Mouse (Mus musculus): ENCODE data around the gene Sgce.
"Not testable (repeated sequence)": the region's sequence is repeated elsewhere in the genome, so short reads cannot be mapped to it uniquely, and the experiment has no call there.

Gene Sgce

DNA sequence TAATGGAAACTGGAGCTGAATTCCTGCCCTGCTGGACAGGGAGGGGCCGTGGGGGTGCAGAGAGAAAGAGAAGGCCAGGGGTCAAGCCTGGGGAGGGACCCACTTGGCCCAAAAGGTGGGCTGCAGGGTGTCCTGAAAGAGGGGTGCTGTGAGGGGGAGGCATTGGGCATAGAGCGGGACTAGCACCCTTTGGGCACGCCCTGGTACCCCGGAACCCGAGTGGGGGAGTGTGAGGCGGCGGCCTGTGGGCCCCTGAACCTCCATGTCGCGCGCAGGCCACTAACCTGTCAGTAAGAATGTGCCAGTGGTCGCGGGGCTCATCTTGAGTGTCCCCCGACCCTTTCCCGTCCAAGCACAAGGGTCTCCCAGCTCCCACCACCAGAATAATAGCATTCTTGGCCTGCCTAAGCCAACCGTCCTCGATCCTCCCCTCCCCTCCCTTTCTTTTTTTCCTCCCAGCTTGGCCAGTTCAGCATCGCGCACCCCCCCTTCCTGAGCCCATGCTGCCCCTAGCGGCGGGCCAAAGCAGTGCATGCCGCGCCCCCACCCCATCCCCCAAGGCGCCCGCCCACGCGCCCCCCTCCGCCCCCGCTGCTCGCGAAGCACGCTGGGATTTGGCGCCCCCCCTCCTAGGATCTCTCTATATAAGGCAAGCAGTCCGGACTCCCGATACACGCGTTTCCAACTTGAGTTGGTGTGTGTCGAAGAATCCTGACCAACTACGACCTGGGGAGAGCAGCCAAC, at the start of gene Sgce, which contains the start of gene Peg10:
Sgce (minus strand) TSS at position 512 of the 744 bp plus-strand sequence.
Peg10 (plus strand) TSS at position 611 of the 744 bp plus-strand sequence.
- DNase-seq (ENCODE audit: low read depth in 1 of 2, low spot score in 2 of 2) = no peak

DNA sequence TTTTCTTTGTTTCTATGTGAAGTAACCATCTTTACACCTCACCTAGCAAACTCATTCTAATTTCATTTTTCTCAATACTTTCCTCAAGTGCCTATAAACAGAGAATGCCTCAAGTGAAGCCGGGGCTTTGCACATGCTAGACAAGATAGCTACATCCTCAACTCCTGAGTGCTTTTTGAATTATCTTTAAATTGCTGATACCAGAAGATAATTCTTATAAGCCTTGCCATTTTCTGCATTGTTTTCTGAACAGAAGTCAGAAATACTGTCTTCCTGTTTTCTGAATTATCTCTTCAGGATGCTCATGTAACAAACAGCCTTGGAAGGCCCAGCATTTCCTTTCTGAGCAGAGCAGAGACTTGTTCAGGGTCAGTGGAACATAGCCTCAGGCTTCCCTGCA, 49.3 kb upstream of the Sgce start:
- no peak for DNase-seq (ENCODE audit: low read depth in 1 of 2, low spot score in 2 of 2)

DNA sequence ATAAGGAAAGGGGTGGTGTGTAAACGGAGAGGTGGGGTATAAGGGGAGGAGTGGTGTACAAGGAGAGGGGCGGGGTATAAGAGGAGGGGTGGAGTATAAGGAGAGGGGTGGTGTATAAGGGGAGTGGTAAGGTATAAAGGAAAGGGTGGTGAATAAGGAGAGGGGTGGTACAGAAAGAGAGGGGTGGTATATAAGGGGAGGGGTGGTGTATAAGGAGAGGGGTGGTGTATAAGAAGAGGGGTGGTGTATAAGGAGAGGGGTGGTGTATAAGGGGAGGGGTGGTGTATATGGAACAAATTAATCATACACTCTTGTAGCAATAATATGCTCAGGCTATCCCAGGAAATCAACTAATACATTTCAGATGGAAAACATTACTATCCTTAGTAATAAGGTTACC, 15.2 kb upstream of the Sgce start:
- DNase-seq (ENCODE audit: low read depth in 1 of 2, low spot score in 2 of 2) = no peak

DNA sequence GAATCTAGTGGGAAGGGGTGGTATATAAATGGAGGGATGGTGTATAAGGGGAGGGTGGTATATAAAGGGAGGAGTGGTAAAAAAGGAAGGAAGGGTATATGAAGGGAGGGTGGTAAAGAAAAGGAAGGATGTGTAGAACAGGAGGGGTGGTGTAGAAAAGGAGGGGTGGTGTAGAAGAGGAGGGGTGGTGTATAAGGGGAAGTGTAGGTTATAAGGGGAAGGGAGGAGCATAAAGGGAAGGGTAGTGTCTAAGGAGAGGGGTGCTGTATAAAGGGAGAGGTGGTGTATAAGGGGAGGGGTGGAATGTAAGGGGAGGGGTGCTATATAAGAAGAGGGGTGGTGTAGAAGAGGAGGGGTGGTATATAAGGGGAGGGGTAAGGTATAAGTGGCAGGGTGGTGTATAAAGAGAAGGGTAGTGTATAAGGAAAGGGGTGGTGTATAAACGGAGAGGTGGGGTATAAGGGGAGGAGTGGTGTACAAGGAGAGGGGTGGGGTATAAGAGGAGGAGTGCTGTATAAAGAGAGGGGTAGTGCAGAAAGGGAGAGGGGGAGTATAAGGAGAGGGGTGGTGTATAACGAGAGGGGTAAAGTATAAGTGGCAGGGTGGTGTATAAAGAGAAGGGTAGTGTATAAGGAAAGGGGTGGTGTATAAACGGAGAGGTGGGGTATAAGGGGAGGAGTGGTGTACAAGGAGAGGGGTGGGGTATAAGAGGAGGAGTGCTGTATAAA, 14.6 kb upstream of the Sgce start:
- DNase-seq (ENCODE audit: low read depth in 1 of 2, low spot score in 2 of 2) = not testable (repeated sequence)

DNA sequence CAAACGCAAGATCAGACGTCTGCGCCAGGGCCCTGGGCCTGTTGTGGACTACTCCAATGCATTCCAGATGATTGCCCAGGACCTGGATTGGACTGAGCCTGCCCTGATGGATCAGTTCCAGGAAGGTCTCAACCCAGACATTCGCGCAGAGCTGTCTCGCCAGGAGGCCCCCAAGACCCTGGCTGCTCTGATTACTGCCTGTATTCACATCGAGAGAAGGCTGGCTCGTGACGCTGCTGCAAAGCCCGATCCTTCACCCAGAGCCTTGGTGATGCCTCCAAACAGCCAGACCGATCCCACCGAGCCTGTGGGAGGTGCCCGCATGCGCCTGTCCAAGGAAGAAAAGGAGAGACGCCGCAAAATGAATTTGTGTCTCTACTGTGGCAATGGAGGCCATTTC, 7.9 kb upstream of the Sgce start:
- DNase-seq (ENCODE audit: low read depth in 1 of 2, low spot score in 2 of 2) = no peak

DNA sequence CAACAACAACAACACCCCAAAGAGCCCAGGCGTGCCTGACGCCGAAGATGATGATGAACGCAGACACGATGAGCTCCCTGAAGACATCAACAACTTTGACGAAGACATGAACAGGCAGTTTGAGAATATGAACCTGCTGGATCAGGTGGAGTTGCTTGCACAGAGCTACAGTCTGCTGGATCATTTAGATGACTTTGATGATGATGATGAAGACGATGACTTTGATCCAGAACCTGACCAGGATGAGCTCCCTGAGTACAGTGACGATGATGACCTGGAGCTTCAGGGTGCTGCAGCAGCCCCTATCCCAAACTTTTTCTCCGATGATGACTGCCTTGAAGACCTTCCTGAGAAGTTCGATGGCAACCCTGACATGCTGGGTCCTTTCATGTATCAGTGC, 7.3 kb upstream of the Sgce start:
- no peak for DNase-seq (ENCODE audit: low read depth in 1 of 2, low spot score in 2 of 2)

DNA sequence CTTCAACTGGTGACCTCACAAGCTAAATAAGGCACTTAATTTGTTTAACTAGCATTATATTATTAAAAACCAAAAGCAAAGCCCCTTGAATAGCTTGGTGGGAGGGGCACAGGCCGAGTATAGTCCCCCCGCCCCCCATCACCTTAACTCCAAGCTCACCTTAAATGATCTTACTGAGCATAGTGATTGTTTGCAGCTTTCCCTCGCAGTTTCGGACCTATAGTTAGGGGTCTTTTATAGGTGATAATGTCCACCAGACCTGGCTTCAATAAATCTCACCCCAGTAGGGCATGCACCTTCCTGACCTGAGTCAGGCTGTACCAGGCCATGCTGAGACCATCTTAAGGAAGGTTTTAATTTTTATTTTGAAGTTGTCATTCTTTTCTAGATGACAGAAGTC, 4.3 kb upstream of the Sgce start:
- DNase-seq (ENCODE audit: low read depth in 1 of 2, low spot score in 2 of 2) = no peak

DNA sequence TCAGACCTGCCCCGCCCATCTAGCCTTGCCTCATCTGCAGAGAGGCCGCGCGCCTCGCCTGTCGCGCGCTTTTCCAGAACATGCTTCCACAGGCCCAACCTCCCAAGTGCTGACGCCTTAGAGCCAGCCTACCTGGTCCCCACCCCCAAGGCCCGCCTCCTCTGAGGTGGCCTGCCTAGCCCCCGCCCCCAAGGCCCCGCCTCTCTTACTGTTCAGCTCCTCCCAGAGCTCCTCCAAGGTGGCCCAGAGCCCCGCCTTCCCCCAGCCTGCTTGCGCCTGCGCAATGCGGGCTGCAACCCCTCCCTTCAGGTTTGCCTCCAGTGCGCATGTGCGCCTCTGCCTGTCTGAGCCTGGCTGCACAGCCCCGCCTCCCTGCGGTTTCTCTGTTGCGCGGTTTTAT, 2.1 kb upstream of the Sgce start:
- peak; percentile 56 to 73 for DNase-seq (ENCODE audit: low read depth in 1 of 2, low spot score in 2 of 2)

DNA sequence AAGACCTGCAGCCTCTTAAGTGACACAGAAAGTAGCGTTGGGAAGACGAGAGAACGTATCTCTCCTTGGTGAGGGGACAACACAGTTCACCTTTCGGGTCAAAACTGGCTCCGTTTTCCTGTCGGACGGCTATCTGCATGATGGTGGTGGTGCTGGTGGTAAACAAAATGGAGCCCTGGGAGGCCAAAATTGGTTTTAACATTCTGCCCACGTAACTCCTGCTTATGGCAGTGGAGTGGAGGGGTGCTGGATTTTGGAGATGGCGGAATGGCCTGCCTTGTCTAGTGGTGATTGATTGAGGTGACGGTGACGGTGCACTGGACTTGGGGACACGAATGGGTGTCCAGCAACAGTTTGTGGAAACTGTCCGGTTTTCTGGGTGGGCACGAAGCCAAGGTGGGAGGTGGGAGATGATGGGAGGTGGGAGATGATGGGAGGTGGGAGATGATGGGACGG, 1.5 kb upstream of the Sgce start:
- DNase-seq (ENCODE audit: low read depth in 1 of 2, low spot score in 2 of 2) = no peak

DNA sequence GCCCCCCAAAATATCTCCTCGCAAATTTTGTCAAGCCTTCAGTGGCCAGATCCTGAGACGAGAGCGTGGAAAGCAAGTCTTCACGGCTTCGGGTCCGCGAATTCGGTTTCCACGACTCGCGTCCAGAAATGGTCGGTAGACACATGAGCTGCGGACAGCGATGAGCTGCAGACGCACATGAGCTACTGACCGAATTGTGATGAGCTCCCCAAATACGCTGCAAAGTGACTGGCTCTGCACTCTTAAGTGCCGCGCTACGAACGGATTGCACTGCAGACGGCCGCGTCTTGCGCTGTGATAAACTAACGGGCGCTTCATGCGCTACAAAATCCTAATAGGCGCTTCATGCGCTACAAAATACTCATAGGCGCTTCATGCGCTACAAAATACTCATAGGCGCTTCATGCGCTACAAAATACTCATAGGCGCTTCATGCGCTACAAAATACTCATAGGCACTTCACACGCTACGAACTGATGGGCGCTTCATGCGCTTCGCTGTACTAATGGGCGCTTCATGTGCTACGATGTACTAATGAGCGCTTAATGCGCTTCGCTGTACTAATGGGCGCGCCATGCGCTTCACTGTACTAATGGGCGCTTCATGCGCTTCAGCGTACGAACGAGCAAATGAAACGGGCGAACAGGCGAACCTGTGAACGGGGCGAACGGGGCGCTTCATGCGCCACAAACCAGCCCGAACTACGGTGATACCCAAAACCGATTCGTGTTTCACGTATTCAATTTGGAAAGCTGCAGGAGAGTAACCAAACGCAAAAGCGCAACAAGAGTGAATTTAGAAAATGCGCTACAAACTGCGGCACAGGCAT, 884 bp upstream of the Sgce start:
- no peak for DNase-seq (ENCODE audit: low read depth in 1 of 2, low spot score in 2 of 2)

DNA sequence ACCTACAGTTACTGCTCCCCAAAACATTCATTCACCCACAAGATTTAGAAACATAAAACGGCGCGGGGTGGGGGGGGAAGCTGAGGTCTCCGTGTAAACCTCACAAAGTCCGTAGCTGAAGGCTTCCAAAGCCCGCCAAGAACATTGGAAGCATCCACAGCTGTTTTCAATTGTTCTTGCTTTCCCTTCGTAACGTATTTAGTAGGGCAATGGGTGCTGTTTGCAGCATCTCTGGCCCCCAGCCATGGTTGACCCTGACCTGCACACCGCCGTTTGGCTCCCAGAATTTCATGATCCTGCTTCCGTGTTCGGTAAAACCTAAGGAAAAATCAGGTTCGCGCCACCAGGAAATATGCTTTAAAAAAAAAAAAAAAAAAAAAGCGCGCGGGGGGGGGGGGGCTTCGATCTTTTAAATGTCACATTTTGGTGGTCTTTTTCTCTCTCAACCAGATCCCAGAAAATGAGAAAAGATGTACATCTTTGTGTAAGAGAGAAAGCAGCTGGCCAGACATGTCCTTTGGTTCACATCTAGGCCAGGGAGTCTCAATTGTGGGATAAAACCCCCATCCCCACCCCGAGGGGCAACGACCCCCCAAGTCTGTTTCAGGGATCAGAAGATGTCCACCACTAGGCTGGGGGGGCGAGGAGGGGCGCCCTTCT, 841 bp downstream of the Sgce start:
- no peak for DNase-seq (ENCODE audit: low read depth in 1 of 2, low spot score in 2 of 2)

DNA sequence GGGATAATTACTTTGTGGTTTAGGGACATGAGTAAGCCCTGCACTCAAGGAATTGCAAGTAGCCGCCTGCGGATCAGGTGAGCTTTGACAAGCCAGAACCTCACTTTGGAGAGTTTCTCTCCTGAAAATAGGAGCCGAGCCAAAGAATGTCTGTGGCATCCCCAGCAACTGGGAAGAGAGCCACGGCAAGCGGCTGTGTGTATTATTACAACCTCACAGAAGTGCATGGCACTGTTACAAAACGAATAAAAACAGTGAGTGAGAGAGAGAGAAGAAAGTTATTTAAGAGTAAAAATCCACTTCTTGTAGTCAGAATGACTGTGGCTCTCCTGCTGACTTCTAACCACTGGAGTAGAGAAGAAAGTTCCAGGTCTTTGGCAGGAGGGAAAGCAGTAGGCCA, 6.5 kb downstream of the Sgce start:
- no peak for DNase-seq (ENCODE audit: low read depth in 1 of 2, low spot score in 2 of 2)

DNA sequence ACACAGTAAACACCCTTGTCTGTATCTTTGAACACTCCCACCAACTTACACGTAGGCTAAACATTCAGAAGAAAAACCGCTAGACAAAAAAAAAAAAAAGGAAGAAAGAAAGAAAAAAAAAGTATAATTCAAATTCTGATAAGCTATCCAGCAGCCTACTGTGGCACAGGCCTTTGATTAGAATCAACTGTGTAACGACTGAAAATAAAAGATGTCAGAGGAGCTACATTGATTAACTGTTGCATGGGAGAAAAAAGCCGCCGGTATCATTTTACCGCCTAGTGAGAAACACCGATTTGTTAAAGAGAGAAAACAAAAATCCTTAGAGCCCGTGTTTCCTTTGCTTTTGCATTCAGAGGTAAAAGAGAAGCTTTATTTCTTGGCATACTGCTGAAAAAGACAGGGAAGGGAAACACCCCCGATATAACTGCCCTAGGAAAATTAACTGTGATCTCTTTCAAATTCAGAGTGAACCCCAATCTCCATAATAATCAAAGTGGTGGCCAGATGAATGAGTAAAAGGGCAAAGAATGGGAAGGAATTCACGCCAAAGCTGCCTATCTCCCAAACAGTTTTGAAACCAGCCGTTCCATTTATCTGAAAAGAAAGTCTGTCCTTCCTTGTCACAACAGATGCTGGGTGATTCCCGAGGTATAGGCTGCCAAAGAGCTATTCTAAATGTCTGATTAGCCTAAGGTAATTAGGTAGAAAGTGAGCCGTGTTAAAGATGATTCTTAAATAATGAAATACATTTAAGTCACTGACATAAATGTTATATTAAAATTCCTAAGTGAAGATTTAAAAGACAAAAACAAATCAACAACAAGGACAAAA, 7.3 kb downstream of the Sgce start:
- no peak for DNase-seq (ENCODE audit: low read depth in 1 of 2, low spot score in 2 of 2)

DNA sequence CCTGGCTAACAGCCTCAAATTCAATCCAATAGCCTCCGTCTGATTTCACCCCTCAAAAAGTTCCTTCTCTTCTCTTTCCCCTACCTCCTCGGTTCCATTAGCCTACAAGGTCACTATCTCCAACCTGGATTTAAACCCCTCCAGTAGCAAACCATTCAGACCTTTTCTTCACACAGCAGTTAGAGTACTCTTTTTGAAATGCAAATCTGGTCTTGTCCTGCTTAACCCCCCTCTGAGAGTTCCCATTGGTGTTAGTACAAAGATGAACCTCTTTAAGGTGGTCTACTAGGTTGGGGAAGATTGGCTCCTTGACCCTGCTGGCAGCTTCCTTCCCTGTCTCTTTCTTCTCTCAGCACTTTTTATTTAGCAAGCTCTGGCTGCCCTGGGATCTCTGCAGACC, 8.3 kb downstream of the Sgce start:
- DNase-seq (ENCODE audit: low read depth in 1 of 2, low spot score in 2 of 2) = no peak

DNA sequence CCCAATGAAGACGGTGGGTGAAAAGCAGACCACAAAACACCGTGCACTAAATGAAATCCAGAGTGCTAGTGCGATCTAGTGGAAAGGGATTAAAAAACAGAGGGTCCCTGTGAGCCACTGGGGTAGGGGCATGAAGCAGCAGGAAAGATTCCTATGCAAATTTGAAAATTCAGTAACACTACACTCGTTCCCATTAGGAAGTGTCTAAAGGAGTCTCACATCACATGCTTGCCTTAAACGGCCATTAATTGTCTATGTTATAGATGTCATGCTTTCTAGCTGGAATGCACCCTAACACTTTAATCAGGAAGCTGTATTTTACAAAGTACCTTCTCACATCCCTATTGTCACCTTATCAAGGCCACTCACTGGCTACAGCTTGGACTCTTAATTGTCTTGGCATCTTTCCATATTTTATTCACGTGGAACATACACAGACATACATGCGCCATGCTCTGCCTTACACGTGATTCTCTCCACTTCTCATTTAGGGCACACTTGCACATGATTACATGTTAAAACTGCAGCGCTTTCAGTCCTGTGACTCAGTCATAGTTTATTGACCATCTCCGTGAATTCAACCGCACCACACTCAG, 8.9 kb downstream of the Sgce start:
- DNase-seq (ENCODE audit: low read depth in 1 of 2, low spot score in 2 of 2) = no peak

DNA sequence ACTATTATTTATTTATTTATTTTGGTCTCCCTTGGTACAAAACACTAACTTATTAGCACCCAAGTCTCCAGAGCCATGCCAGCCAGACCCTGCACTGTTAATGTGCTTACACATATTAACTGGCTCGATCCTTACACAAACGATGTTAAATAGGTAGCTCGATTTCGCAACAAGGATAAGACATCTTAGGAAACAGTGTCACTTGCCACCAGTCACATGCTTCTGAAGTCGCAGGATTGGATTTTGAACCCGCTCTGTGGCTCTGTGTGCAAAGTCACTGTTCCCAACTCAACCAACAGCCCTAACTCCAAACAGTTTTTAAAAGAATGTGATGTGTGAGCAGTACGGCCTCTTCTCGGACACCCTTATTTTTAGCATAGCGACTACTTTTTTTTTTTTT, 10.6 kb downstream of the Sgce start:
- DNase-seq (ENCODE audit: low read depth in 1 of 2, low spot score in 2 of 2) = no peak

DNA sequence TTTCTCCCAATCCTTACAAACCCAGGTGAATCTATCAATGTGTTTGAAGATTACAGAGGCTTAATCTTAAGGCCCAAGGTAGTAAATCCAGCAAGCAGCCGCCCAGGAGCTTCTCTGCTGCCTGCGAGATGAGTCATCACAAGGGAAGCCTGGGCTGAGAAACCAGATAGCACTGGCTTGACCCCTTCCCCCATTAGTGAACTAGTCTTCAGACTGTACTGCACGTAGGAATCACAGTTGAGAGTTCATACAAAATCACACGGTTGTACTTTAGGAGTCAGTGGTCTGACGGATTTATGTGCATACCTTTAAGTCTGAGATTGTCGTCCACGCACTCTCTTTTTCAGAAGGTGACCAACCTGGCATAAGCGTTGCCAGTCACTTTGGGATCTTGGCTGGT, 13.8 kb downstream of the Sgce start:
- DNase-seq (ENCODE audit: low read depth in 1 of 2, low spot score in 2 of 2) = no peak

DNA sequence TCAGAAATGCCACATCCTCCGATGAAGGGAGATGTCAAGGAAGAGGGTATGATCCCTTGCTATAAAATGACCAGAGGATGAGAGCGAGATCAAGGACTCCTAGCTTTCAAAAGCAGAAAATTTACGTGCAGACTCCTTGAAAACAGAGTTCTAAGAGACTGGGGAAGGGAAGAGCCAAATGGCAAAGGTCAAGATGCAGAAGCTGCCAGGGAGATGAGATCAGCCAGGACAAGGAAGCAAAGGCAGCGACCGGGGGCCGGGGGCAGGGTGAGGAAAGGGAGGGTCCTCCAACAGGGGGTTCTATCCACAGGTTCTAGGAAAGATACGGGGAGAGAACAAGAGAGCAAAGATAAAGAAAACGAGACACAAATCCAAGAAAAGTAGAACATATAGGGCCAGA, 15.3 kb downstream of the Sgce start:
- no peak for DNase-seq (ENCODE audit: low read depth in 1 of 2, low spot score in 2 of 2)

DNA sequence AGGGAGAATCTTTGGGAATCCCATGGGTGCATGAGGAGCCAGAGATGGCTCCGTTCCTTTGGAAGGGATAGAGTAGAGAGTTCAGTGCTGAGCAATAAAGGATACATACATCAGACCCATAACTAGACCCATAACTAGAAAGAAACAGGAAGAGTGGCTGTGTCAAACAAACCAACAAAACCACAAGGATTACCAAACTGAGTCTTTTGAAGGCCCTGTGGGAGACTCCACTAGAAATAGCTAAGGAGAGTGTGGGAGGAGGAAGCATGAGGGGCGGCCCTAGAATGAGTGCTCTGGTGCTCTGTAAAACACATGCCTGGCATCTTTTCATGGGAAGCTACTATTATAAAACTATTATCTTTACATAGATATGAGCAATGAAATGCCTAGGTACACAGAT, 18.7 kb downstream of the Sgce start:
- DNase-seq (ENCODE audit: low read depth in 1 of 2, low spot score in 2 of 2) = no peak

All from monocyte, adult 2 months (primary cell).